Mouse (Mus musculus) splenic B cell, adult 2 months (primary cell): Measurements from ENCODE around the gene Sema3a.

Source experiments
- DNase-seq: peaks from one replicate; pipeline ENCODE4 v3.0.0-alpha.2; 2011; ENCODE audit warnings: low read depth, low spot score
- H3K27me3 ChIP-seq: 2 replicates; pipeline ENCODE4 v1.6.1; 2012; ENCODE audit warnings: mild to moderate bottlenecking, low read length, moderate library complexity, mixed read lengths; ENCODE audit not compliant: control insufficient read depth, poor library complexity, insufficient read depth, severe bottlenecking
- H3K36me3 ChIP-seq: 2 replicates; pipeline ENCODE4 v1.6.1; 2012; ENCODE audit warnings: mild to moderate bottlenecking, low read length, moderate library complexity, mixed read lengths; ENCODE audit not compliant: control insufficient read depth, poor library complexity, insufficient read depth, severe bottlenecking

Sema3a gene

DNA sequence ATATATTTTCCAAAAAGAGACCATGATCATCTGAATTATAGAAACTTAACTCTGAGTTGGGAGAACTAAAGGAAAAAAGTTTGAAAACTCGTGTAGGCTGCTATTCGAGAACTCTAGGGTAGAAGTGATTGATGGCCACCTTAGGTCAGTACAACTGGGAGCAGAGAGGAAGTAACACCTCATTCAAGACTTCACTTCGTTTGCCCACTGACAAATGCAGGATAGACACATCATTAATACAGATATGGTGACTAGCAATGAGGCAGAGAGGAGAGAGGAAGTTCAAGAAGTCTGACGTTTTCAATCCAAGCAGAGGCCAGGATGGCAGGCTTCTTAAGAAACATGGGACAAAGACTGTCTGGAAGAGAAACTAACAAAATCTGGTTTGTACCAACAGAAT, 233.6 kb downstream of the Sema3a start:
- no peak for DNase-seq
- Histone ChIP-seq H3K27me3 (no peaks in the 10 kb centered on the region), H3K36me3 (no peaks in the 10 kb centered on the region)

GRCm38 (mm10) chr5:13360711-13361110, 235.5 kb downstream of the Sema3a start:
- DNase-seq = no peak
- Histone ChIP-seq H3K27me3 (no peaks in the 10 kb centered on the region), H3K36me3 (no peaks in the 10 kb centered on the region)

- no peaks in the 10 kb centered on the region for H3K36me3 ChIP-seq
- no peak for DNase-seq
Observed at GRCm38 (mm10) chr5:13365108-13365507, 239.9 kb downstream of the Sema3a start.

GRCm38 (mm10) chr5:13379223-13379622, 254.0 kb downstream of the Sema3a start:
- H3K36me3 ChIP-seq = no peaks in the 10 kb centered on the region
- H3K27me3 ChIP-seq = no peaks in the 10 kb centered on the region
- no peak for DNase-seq

More at GRCm38 (mm10) chr5:13365108-13365507, 239.9 kb downstream of the Sema3a start:
- H3K27me3 ChIP-seq = no peaks in the 10 kb centered on the region

GRCm38 (mm10) chr5:13384047-13384446, 258.8 kb downstream of the Sema3a start:
- Histone ChIP-seq H3K27me3 (no peaks in the 10 kb centered on the region), H3K36me3 (no peaks in the 10 kb centered on the region)
- no peak for DNase-seq

GRCm38 (mm10) chr5:13384714-13385113, 259.5 kb downstream of the Sema3a start:
- no peaks in the 10 kb centered on the region for H3K36me3 ChIP-seq
- DNase-seq = no peak
- no peaks in the 10 kb centered on the region for H3K27me3 ChIP-seq

GRCm38 (mm10) chr5:13386603-13387002, 261.4 kb downstream of the Sema3a start:
- H3K27me3 ChIP-seq = no peaks in the 10 kb centered on the region
- no peak for DNase-seq
- no peaks in the 10 kb centered on the region for H3K36me3 ChIP-seq

DNA sequence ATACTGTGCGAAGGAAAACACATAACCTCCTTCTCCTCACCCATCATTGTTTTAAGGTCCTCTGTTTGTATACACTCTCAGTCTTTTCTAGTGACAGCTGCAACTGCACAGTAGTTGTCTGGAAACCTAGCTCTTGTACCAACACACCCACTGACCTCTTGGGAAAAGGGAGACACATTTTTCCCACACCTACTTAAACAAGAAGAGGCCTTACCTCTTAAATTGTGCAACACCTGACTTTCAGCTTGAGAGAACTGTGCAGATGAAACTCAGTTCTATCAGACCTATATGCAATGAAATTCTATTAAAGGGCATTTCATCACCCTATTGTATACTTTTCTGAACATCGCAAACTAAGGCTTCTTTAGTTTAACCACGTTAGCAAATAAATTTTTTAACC, 262.5 kb downstream of the Sema3a start:
- H3K27me3 ChIP-seq = no peaks in the 10 kb centered on the region
- DNase-seq = no peak
- H3K36me3 ChIP-seq = no peaks in the 10 kb centered on the region

DNA sequence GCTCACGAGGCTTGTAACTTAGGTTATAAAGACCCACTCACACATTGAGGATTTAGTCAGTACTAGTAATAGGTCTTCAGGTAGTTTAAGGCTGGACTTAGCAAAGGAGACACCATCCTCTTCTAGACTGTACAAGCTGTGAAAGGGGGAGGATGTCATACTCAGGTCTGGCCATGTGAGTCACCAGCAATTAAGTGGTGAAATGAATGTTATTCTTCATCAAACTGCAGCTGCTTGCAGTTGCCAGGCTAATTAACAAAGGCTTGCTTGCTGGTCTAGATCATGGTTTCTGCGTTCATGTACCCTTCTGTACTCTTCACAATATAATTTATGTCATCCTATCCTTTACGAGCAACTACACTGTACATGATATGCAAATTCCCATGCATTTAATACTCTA, 264.8 kb downstream of the Sema3a start:
- DNase-seq = no peak
- H3K27me3 ChIP-seq = no peaks in the 10 kb centered on the region
- H3K36me3 ChIP-seq = no peaks in the 10 kb centered on the region

GRCm38 (mm10) chr5:13405432-13405831, 280.2 kb downstream of the Sema3a start:
- DNase-seq = no peak
- H3K36me3 ChIP-seq = no peaks in the 10 kb centered on the region
- H3K27me3 ChIP-seq = no peaks in the 10 kb centered on the region

GRCm38 (mm10) chr5:13406131-13406530, 280.9 kb downstream of the Sema3a start:
- Histone ChIP-seq H3K27me3 (no peaks in the 10 kb centered on the region), H3K36me3 (no peaks in the 10 kb centered on the region)
- DNase-seq = no peak

DNA sequence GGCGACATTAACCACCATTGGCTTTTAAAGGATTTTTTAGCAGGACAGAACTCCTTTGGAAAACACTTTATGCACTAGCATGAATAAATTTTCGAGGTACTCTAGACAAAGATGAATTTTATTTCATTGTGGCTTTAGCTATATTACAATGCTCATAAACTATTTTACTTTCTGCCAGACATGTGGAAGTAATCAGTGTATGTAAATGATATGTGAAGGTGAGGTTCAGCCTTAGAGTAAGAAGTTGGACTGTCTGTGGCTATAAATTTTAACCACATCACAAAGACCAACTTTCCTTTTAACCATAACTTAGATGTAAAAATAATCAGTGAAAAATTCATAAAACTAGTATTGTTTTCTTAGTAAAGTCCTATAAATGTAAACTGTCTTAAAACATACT, 286.7 kb downstream of the Sema3a start:
- Histone ChIP-seq H3K27me3 (no peaks in the 10 kb centered on the region), H3K36me3 (no peaks in the 10 kb centered on the region)
- no peak for DNase-seq

DNA sequence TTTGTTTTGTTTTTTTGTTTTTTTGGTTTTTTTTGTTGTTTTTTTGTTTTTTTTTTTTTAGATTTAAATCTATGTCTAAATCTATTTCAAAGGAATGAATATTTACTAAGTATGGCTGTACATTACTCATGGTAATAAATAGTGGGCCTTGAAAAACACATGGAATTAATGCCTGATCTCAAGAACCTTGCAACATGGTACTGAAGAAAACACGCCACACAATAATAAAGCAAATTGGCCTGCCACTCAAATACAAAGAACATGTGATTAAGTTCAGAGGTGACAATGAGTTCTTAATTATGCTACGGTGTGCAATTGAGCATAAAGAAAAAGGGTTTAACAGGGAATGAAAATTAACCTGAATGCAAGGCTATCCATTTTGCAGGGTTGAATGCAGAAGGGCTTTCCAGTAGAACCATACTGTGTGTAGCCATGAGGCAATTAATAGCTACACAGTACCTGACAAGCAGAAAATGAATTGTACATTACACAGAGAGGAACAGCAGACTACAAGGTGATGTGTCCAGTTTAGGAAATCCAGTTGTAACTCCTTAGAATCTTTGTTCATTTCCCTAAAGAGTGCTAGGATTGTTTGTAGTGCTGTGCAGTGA, 288.8 kb downstream of the Sema3a start:
- Histone ChIP-seq H3K36me3 (no peaks in the 10 kb centered on the region), H3K27me3 (no peaks in the 10 kb centered on the region)
- DNase-seq = no peak

DNA sequence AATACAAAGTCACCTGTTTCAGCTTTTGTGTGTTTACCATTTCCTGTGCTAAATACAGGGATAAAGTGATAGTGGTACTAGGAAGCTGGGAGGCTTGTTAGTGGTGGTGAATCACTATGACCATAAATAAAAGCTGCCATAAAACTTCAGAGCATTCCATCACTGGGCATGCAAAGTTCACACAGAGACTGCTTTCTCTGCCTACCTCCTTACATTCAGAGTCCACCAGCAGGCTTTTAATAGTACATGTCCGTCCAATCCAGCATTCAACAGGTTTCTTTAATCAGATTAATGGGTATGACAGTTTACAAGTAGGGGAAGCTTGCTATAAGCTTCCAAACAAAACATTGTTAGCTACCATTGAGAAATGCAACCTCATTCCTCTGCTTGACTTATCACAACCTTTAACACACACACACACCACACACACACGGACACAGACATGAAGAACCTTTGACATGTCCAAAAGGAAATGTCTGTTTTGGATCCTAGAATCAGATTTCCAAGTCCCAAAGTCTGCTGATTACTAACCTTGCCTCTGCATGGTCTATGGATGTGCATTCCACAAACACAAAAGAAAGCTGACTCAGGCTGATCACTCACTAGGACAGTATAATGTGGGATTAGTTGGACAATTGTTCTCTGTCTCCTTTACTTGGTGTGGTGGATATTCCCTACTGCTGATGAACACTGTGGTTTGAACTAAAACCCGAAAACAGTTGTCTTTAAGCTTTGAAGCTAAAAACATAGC, 291.9 kb downstream of the Sema3a start:
- Histone ChIP-seq H3K36me3 (no peaks in the 10 kb centered on the region), H3K27me3 (no peaks in the 10 kb centered on the region)
- DNase-seq = no peak

DNA sequence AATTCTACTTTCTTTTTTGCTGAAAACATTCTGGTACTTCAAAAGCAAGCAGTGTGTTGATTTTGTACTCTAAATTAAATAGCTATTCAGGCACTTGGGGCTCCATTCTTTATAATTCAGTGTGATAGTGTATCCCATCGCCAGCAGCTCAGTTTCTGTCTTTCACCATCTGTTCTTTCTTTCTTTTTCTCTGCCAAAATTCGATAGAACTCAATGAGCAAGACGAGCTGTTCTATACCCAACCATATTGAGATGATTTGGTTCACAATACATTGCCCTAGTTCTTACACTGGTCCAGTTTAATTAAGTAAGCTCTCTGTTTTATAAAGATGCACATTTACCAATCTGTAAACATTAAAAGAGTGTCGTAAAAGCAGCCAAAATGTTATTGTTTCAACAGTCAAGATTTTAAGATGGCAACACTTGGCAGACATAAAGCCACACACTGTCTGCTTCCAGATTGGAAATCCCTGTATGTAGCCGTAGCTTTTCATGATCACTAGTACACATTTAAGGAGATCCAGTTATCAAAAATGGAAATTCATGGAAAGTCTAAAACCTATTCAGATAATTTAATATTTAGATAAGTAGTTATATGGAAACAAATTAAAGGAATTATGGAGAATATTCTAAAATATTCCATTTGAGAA, 296.2 kb downstream of the Sema3a start:
- H3K27me3 ChIP-seq = no peaks in the 10 kb centered on the region
- H3K36me3 ChIP-seq = no peaks in the 10 kb centered on the region
- DNase-seq = no peak
